Mouse (Mus musculus): ENCODE measurements around the gene Adamts8.

GRCm38 (mm10) chr9:30902641-30903040 is 39.7 kb upstream of the Adamts8 start:
- TF ChIP-seq CTCF (IDR thresholded peaks at IDR 0.05; ENCODE audit: control insufficient read depth, insufficient read depth, insufficient read length): no peak
- no peak for TF ChIP-seq USF1 (IDR thresholded peaks at IDR 0.05; ENCODE audit: low read depth)
